Mouse (Mus musculus) gastrocnemius, postnatal 36 days (tissue): ENCODE results near the gene Glud1. TPM values are rescaled to one million over a fixed set of nuclear protein-coding genes. Genes with fewer than 3 reads are reported as not detected.
"Not testable (repeated sequence)": the region's sequence is repeated elsewhere in the genome, so short reads cannot be mapped to it uniquely, and the experiment has no call there.

Experiments
- DNase-seq, 2 experiments: peaks; one replicate each; pipeline ENCODE4 v3.0.0; 2022
- intact Hi-C: fragments of 180-260 bp; cut with DNase I; formaldehyde crosslinking; loops from one replicate; pipeline ENCODE4 v1.15.1; 2025
- total RNA-seq, 2 experiments: library from RNA; stranded (reverse); gene quantifications; 2 replicates each; pipeline ENCODE4 v1.2.3; 2021

The Glud1 gene
- total RNA-seq, 2 experiments from 2014 or later, result 99.3 to 134 TPM

DNA sequence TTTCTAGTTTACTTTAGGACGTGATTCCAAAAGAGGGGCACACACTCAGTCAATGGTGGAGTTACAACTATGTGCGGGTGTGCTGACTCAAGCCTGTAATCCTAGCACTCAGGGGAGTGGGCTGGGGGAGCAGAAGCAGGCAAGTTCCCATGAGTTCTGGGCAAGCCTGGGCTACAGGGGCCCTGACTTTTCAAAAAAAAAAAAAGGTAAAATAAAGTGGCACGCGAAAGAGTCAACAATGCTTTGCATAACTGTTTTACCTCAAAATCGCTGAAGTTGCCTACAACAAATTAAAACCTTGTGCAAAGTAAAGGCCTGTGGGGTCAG is 657 bp upstream of the Glud1 start:
- intact Hi-C loops, result loop anchor here (2.0 to 5.0 kb wide), 2 partner anchors 38 to 53 kb away; no protein-coding TSS in a partner anchor

DNA sequence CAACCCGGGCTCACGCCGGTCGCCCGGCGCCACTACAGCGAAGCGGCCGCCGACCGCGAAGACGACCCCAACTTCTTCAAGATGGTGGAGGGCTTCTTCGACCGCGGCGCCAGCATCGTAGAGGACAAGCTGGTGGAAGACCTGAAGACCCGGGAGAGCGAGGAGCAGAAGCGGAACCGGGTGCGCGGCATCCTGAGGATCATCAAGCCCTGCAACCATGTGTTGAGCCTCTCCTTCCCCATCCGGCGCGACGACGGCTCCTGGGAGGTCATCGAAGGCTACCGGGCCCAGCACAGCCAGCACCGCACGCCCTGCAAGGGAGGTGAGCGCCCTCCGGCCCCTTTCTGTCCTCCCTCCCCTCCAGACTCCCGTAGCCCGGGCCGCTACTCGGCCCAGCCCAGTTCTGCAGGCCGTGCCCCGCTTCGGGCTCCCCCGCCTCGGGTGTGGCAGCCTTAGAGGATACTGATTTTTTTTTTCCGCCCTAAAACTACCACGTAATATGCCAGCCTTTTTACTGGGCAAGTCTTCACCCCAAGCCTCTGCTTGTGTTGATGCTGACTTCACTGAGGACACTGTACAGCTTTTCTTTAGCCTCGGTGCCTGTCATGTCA is 599 bp downstream of the Glud1 start:
- intact Hi-C loops, result loop anchor here (2.0 to 5.0 kb wide), 2 partner anchors 39 to 52 kb away; no protein-coding TSS in a partner anchor
- peak in 1 of 2 experiments; percentile 26 for DNase-seq

More for the DNA sequence above, 657 bp upstream of the Glud1 start:
- DNase-seq, result no peak

DNA sequence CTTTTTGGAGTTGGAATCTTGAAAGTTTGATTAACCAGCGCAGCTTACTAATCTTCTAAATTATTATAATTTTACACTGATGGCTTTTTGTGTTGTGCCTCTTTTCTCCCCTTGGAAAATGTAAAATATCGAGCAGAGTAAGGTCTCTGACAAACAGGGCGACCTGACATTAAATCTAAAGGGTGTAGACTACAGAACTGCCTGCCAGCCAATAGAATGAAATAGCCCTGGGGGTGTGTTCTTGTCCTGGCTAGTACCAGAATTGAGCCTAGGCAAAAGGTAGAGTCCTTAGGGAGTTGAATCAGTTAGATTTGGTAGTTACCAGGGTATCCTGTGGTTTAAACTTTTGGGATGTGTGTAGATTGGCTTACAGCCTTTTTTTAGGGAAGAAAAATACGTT is 1.2 kb downstream of the Glud1 start:
- DNase-seq, result no peak
- intact Hi-C loops, result loop anchor here (2.0 to 5.0 kb wide), 2 partner anchors 39 to 51 kb away; no protein-coding TSS in a partner anchor

DNA sequence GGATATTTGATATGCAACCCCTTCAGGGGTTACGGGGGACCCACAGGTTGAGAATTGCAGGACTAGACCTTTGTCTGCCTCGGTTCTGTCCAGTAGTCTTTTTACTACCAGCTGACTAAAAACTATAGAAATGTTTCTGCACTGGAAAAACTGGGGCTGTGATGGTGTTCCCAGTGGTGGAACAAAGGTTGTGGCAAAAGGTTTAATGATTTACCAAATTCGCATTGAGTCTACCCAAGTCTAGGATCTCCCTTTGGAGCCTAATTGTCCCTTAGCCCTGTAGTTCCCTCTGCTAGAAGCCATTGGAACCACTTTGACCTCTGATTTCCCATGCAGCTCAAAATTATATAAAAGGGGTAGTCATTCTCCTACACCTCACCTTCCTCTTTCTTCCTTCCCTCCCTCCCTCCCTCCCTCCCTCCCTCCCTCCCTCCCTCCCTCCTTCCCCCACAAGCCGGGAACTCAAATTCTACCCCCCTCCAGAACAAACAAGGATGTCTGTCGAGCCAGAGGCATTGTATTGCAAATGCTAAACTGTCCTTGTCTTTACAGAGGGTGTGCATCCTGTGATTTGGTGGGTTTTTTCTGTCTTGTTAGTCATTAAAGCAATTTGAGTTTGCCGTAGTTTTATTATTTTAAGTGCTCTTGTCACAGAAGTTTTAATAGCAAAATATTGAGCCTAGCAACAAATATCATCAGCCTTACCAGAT is 2.0 kb downstream of the Glud1 start:
- no peak for DNase-seq
- intact Hi-C loops, result loop anchor here (5.0 kb wide), 1 partner anchor 40 kb away; no protein-coding TSS in a partner anchor

DNA sequence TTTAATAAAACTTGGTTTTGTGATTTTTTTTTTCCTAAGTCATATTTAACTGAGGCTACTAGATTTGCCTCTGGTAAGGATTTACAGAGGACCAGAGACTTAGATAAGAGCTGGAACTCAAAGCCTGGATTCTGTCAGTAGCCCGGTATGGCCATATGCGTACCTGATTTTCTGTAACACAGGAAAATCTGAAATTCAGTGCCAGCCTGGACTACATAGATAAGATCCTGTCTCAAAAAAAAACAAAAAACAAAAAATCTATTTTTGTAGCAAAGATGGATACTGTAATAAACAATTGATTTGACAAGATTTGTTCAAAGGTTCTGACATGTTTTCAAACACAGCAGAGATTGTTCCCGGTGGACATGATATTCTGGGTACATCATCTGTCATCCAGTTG is 3.1 kb downstream of the Glud1 start:
- intact Hi-C loops, result loop anchor here (5.0 kb wide), 1 partner anchor 41 kb away; no protein-coding TSS in a partner anchor
- DNase-seq, result no peak

DNA sequence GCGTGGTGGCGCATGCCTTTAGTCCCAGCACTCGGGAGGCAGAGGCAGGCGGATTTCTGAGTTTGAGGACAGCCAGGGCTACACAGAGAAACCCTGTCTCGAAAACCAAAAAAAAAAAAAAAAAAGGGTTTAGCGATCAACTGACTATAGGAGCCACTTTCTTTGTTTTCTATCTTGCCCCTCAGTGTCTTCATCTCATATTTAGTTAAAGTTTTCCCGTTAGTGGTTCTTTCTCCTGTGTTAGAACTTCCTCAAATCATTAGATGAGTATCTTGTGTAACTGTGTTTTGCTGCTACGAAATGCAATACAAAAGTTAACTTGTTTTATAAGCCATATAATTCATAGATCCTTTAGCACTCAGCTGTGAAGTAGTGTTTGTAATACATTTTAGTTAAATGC is 3.9 kb downstream of the Glud1 start:
- DNase-seq, result not testable (repeated sequence)

DNA sequence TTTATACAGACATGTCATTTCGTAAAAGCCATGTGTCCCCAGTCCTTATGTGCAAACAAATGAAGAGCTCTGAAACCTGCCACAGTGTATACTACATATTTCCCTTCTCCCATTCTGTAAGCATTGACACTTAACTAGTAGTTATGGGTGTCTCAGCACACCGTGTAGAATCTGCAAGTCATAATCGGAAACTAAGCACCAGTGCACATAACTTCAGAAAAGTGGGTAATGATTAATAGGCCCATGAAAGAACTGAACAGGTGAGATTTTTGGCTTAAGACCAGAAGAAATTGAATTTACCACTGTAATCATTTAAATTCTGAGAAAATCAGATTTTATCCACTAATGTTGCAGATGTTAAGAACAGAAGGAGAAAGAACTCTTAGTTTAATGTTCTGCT is 4.3 kb downstream of the Glud1 start:
- DNase-seq, result no peak
- intact Hi-C loops, result loop anchor here (5.0 kb wide), 1 partner anchor 42 kb away; no protein-coding TSS in a partner anchor

More for the DNA sequence above, 3.9 kb downstream of the Glud1 start:
- intact Hi-C loops, result loop anchor here (5.0 kb wide), 1 partner anchor 42 kb away; no protein-coding TSS in a partner anchor

DNA sequence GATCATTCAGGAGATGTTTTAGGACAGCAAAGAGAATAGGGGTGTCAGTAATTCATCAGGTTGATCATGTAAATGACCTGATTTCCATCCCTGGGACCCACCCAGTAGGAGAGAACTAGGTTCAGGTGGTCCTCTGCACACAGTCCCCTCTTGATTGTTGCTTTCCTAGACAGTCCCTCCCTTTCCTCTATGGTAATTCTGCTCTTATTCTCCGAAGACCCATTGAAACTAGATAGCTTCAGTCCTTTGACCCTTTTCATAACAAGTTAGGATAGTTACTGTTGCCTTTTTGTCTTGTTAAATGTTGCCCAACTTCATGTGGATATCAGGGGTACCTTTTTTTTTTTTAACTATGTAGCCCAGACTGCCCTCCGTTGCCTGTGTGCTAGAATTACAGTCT is 5.8 kb downstream of the Glud1 start:
- DNase-seq, result no peak
- intact Hi-C loops, result no loop called here

DNA sequence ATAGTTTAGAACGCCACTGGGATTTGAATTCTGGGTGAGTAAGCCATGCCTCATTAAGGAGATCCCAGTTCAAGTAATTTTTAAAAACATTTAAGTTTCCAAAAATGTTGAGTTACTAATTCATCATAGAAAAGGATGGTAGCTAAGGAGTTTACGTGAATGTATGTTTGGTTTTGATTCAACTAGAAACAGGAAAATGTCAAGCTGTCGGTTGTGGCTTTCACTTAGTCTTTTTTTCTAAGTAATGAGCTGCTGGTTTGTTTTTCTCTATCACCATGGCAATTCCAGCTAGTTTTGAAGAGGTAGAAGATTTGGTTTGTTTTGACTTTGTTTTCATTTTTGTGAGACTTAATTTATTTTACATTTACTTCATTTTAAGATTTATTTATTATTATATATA is 6.9 kb downstream of the Glud1 start:
- no peak for DNase-seq
- intact Hi-C loops, result no loop called here

DNA sequence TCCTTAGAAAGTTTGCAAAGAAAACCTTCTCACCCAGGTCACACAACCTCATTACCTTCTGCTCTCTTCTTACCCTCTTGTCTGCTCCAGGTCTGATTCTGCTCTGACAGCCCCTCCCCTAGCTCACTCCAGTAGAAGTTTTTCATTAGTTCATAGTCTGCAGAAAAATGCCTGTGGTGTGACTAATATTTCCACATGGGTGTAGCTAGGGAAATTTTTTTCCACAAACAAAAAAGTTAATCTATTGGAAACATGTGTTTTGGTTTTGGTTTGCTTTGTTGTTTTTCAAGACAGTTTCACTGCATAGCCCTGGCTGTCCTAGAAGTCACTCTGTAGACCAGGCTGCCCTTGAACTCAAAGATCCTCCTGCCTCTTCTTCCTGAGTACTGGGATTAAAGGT is 7.6 kb downstream of the Glud1 start:
- intact Hi-C loops, result no loop called here

DNA sequence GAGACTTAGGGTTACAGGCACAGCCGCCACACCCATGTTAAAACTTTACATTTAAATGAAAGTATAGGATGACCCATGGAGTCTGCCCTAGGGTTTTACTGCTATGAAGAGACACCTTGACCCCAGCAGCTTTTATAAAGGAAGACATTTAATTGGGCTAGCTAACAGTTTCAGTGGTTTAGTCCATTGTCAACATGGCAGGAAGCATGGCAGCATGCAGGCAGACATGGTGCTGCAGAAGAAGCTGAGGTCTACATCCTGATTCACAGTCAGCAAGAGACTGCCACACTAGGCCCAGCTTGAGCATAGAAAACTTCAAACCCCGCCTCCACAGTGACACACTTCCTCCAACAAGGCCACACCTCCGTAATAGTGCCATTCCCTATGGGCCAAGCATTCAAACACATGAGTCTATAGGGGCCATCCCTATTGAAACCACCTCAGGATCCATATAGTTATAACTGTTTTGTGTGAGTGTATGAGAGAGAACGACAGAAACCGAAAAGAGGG is 13.1 kb downstream of the Glud1 start:
- intact Hi-C loops, result no loop called here
- no peak for DNase-seq

More for the DNA sequence above, 7.6 kb downstream of the Glud1 start:
- no peak for DNase-seq

DNA sequence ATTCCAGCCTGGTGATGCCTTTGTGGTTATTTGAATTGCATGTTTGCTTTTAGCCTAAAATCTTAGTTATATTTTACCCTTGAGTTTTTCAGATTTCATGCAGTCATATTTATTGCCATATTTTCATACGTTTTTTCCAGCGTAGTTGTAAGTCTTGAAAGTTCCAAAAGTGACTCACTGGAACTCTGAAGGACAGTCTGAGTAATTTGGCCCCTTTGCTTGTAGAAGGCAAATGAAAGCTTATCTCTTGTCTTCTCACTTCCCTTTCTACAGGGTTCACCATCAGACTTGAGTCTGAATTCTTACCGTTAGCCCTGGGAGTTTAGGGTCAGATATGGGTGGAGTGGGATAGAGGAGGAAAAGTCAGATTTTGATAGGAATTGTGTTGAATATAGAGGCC is 16.1 kb downstream of the Glud1 start:
- intact Hi-C loops, result no loop called here

DNA sequence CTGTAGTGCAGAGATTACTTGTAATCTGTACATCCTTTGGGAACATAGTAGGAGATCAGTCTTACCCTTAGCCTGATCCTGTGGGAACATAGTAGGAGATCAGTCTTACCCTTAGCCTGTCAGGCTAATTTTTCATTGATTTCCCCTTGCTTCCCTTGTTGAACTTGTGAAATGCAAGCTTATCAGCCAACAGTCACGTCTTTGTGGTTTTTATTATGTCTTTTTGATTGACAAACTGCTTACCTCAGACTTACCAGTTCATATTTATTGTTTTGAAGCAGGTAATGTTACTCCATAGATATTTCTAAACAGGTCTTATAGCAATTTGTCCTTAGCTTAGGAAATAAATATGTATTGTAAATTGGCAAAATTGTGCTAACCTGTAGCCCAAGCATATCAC is 17.1 kb downstream of the Glud1 start:
- intact Hi-C loops, result no loop called here
- no peak for DNase-seq

More for the DNA sequence above, 16.1 kb downstream of the Glud1 start:
- DNase-seq, result no peak

DNA sequence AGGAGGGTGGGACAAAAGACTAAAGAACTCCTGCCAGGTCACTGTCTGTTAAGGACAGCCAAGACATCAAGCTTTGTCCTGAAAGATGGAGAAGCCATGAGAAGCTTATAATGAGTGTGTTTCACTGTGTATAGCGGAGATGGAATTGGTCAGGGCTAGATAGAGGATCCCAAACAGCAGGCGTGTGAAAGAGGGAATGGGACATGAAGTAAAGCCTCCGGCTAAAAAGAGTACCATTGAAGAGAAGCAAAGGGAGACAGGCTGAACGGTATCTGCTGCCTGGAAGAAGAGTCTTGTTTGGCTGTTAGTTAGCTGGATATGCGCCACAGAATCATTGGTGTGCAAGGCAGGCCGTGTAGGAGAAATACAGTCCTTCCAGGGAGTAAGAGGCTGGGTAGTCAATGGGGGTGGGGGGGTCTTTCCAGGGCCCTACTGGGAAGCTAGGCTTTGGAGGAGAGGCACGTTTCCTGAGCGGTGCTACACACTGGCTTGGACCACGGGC is 20.2 kb downstream of the Glud1 start:
- no peak for DNase-seq
- intact Hi-C loops, result no loop called here

DNA sequence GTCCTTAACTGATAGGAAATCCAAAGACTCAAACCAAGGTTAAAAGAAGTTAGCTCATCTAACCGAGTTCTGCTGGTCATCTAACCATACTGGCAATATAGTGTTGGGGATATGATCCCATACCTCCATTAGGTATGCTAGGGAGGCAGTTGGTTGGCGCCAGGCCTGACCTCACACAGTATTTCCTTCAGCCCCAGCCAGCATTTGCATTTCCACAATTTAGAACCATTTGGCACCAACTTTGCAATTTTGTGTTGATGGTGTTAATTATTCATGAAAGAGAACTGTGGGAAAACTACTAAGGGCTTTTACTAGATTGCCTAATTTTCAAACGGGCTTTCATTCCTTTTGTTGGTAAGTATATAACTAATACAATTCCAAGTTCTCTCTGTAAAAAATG is 21.4 kb downstream of the Glud1 start:
- DNase-seq, result no peak
- intact Hi-C loops, result no loop called here

DNA sequence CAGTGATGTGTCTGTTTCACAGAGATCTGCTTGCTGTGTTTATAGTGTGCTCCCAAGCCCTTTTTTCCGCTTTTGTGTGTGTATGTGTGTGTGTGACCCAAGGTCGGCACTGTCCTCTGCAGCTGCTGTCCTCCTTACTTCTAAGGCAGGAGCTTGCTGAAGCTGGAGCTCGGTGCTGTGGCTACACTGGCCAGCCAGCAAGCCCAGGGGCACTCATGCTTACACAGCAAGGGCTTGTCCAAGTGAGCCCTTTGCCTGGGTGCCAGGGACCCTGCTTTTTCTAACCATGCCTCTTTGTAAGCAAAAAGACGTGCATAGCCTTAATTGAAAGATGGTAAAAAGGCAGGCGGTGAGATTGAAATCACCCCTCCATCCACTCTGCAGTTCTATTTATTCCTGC is 21.9 kb downstream of the Glud1 start:
- intact Hi-C loops, result no loop called here
- no peak for DNase-seq

DNA sequence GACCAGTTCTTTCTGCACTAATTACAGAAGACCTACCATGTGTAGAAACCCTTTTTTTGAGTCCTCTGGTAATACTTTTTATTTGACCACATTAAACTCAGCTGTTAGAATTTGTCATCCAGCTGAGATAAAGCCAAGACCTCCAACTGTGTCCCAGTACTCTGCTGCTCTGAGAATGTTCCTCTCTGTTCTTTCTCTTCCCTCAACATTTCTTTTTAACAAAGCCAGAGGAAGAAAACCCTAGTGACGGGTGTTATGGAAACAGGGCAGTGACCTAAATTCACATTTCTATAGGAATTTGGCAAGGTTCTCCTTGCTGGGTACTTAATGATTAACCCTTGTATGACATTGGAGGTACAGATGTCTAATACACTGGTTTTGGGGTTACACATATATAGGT is 28.9 kb downstream of the Glud1 start:
- intact Hi-C loops, result no loop called here
- DNase-seq, result no peak

DNA sequence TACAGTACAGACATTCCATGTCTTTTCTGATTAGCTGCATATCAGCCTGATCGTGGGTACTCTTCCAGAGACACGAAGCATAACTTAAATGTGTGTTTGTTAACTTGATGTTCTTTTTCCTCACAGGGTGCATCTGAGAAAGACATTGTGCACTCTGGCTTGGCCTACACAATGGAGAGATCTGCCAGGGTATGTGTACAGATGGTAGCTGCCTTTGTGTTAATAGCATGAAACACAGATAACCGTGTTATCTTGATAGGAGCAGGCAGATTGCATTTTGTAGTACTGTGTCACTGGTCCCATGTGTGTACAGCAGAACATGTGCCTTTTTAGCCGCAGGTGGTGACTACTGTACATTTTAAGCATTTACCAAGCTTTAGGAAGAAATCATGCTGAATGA is 31.5 kb downstream of the Glud1 start:
- no peak for DNase-seq
- intact Hi-C loops, result no loop called here

DNA sequence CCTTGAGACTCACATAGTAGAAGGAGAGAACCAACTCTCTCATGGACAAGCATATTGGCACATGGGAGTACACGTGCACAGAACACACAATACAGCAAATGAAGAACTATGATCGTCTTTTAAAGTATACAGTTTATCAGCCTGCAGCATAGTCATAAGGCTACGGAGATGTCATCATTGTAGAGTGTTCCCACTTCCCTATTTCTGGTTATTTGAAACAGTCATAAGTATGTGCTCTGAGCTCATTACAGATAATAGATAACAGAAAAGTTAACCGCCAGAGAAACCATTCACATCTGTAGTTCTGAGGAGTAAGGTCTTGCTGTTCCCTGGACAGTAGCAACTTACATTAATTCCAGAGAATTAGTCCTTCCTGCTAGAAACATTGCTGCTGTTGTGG is 32.6 kb downstream of the Glud1 start:
- intact Hi-C loops, result no loop called here
- DNase-seq, result no peak

DNA sequence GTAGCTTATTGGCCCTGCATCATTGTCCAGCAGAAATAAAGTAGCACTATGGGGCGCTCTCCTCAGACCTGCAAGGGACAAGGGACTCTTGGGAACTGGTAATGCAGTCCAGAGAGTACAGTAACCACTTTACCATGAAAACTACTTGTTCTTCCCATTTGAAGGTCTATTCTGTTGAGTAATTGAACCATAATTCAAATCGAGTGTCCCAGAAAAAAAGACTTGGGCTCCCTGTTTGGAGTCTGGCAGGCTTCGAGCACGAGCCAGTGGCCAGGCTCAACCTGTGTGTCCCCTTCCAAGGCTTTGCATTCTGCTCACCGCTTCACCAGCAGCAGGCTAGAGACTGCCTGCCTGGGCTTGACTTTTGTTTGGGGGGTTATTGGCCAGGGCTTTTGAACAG is 33.8 kb downstream of the Glud1 start:
- no peak for DNase-seq
- intact Hi-C loops, result no loop called here

DNA sequence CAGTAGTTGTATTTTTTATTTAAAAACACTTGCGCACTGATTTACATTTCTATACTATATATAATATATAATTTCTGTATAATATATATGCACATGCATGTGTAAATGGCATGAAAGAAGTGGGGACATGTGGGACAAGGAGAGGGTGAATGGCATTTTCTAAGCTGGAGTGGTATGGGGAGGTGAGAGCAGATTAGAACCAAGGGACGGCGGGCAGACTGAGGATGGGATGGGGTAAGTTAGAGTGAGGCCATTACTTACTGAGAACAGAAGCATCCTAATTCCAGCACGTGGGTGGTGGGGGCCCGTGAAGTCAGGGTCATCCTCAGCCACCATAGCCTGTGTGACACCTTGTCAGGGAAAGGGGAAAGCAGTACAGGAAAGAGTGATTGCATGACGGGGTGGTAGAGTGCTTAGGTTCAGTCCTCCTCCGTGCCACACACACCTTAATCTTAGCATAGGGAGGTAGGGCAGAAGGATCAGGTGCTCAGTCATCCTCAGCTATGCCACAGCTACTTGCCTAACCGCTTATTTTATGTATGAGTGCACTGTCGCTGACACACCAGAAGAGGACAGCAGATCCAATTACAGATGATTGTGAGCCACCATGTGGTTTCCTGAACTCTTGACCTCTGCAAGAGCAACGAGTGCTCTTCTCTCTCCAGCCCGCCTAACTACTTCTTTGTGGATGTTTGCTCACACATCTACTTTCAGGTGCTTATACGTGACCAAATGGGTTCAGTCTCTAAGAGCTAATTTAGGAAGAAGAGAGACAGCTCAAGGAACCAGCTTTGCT is 35.4 kb downstream of the Glud1 start:
- intact Hi-C loops, result no loop called here
- no peak for DNase-seq
